Comparison of ENCODE assay signal across 7 mouse cellular contexts in genomic region chr19:5459896-5460295, GRCm38 (mm10). TPM values are rescaled to one million over a fixed set of nuclear protein-coding genes. Genes with fewer than 3 reads are reported as not detected.
DNase-seq lines count a peak whose midpoint lies in the region; ATAC-seq and TF ChIP-seq lines count a peak whose summit lies in the region.

No protein-coding gene starts in this region.

- peaks cover 13% of the 10 kb centered on the region for H3K4me1 ChIP-seq in lung, postnatal 0 days (ENCODE audit: insufficient read depth, low read depth, low read length)
- H3K4me1 ChIP-seq in forebrain, embryonic 11.5 days (replicated peaks; ENCODE audit: control insufficient read depth, insufficient read depth, low read length), result peaks cover 25% of the 10 kb centered on the region; the same call in 1 of the 2 replicates
- H3K4me1 ChIP-seq in limb, embryonic 14.5 days (ENCODE audit: control insufficient read depth, insufficient read depth, low read length), result peaks cover 26% of the 10 kb centered on the region
- peaks cover 2% of the 10 kb centered on the region; the same call in 1 of the 2 replicates for H3K4me1 ChIP-seq in stomach, postnatal 0 days (replicated peaks; ENCODE audit: control insufficient read depth, insufficient read depth)

- H3K9ac ChIP-seq in lung, postnatal 0 days (replicated peaks; ENCODE audit: low read depth), result no peak overlapping the region
- H3K9ac ChIP-seq in forebrain, embryonic 11.5 days (ENCODE audit: low read length), result peak overlapping the region; percentile 81
- H3K9ac ChIP-seq in limb, embryonic 14.5 days (ENCODE audit: low read depth, low read length, severe bottlenecking), result peak overlapping the region; percentile 62
- H3K9ac ChIP-seq in stomach, postnatal 0 days (ENCODE audit: low read length), result peak overlapping the region; percentile 59

- TF ChIP-seq EP300 in lung, postnatal 0 days (IDR thresholded peaks at IDR 0.05), result no peak
- TF ChIP-seq EP300 in stomach, postnatal 0 days (optimal IDR thresholded peaks at IDR 0.05), result no peak

- no peak for ATAC-seq in lung, postnatal 0 days
- ATAC-seq in forebrain, embryonic 11.5 days (replicated peaks; ENCODE audit: low FRiP score), result no peak
- ATAC-seq in limb, embryonic 14.5 days (ENCODE audit: low FRiP score, low read depth), result no peak
- ATAC-seq in stomach, postnatal 0 days (ENCODE audit: low FRiP score, low TSS enrichment), result no peak

- no peak for TF ChIP-seq CTCF in lung, postnatal 0 days (IDR thresholded peaks at IDR 0.05)
- TF ChIP-seq CTCF in stomach, postnatal 0 days (IDR thresholded peaks at IDR 0.05; ENCODE audit: low read depth), result no peak

- no peaks in the 10 kb centered on the region for H3K9me3 ChIP-seq in lung, postnatal 0 days (ENCODE audit: low read length)
- no peaks in the 10 kb centered on the region for H3K9me3 ChIP-seq in forebrain, embryonic 11.5 days (ENCODE audit: control insufficient read depth, low read length)
- H3K9me3 ChIP-seq in limb, embryonic 14.5 days (ENCODE audit: control insufficient read depth, low read length), result no peaks in the 10 kb centered on the region
- H3K9me3 ChIP-seq in stomach, postnatal 0 days (ENCODE audit: control insufficient read depth, low read length), result no peaks in the 10 kb centered on the region

- DNase-seq in lung, postnatal 0 days (ENCODE audit: low spot score), result no peak
- no peak for DNase-seq in lung, postnatal 25 days (ENCODE audit: low spot score)
- no peak for DNase-seq in forebrain, embryonic 11.5 days (ENCODE audit: low spot score)
- no peak for DNase-seq in limb, embryonic 14.5 days (ENCODE audit: low spot score)
- no peak for DNase-seq in stomach, postnatal 0 days (ENCODE audit: low spot score)
- no peak for DNase-seq in cerebellum, adult 9-10 months
- no peak for DNase-seq in layer of hippocampus, adult 8-10 months (ENCODE audit: low spot score in 2 of 2)

- no peak for TF ChIP-seq POLR2A in limb, embryonic 14.5 days (IDR thresholded peaks at IDR 0.05; ENCODE audit: borderline replicate concordance, extremely low read depth, insufficient read depth, insufficient read length)

- H3K27ac ChIP-seq in lung, postnatal 0 days (ENCODE audit: low read length), result 0 out of 2 replicates have a peak overlapping the region, but pooled peaks have one; percentile 73
- no peak overlapping the region for H3K27ac ChIP-seq in forebrain, embryonic 11.5 days (ENCODE audit: low read depth, low read length)
- no peak overlapping the region for H3K27ac ChIP-seq in limb, embryonic 14.5 days (replicated peaks; ENCODE audit: low read depth, low read length)
- no peak overlapping the region for H3K27ac ChIP-seq in stomach, postnatal 0 days (replicated peaks)

- no peaks in the 10 kb centered on the region for H3K27me3 ChIP-seq in lung, postnatal 0 days (replicated peaks; ENCODE audit: insufficient read depth, low read length)
- H3K27me3 ChIP-seq in forebrain, embryonic 11.5 days (ENCODE audit: control insufficient read depth, insufficient read depth, low read length), result peaks cover 6% of the 10 kb centered on the region; the same call in 1 of the 2 replicates
- H3K27me3 ChIP-seq in limb, embryonic 14.5 days (ENCODE audit: control insufficient read depth, insufficient read depth, low read length), result no peaks in the 10 kb centered on the region
- no peaks in the 10 kb centered on the region for H3K27me3 ChIP-seq in stomach, postnatal 0 days (ENCODE audit: control insufficient read depth, insufficient read depth, low read length)

- peak overlapping the region; percentile 71 for H3K4me2 ChIP-seq in lung, postnatal 0 days (replicated peaks; ENCODE audit: low read depth, low read length)
- peak overlapping the region; percentile 88 for H3K4me2 ChIP-seq in forebrain, embryonic 11.5 days (ENCODE audit: low read depth, low read length, severe bottlenecking)
- H3K4me2 ChIP-seq in limb, embryonic 14.5 days (replicated peaks; ENCODE audit: low read depth, low read length, severe bottlenecking), result peak overlapping the region; percentile 93
- peak overlapping the region; percentile 92 for H3K4me2 ChIP-seq in stomach, postnatal 0 days (replicated peaks; ENCODE audit: low read depth)

- peak overlapping the region; percentile 78 for H3K4me3 ChIP-seq in lung, postnatal 0 days (ENCODE audit: low read depth, low read length)
- H3K4me3 ChIP-seq in forebrain, embryonic 11.5 days (ENCODE audit: low read depth, low read length), result peak overlapping the region; percentile 80
- peak overlapping the region; percentile 75 for H3K4me3 ChIP-seq in limb, embryonic 14.5 days (replicated peaks; ENCODE audit: low read length)
- H3K4me3 ChIP-seq in stomach, postnatal 0 days (ENCODE audit: low read depth, low read length), result peak overlapping the region; percentile 71

- 24% methylated on average over 3 of the region's 3 CpGs for WGBS in lung, postnatal 0 days
- WGBS in forebrain, embryonic 11.5 days, result 27% methylated on average over 3 of the region's 3 CpGs
- WGBS in limb, embryonic 14.5 days, result 18% methylated on average over 3 of the region's 3 CpGs
- WGBS in stomach, postnatal 0 days, result 29% methylated on average over 3 of the region's 3 CpGs

- peaks cover 2% of the 10 kb centered on the region; the same call in 1 of the 2 replicates for H3K36me3 ChIP-seq in lung, postnatal 0 days (ENCODE audit: insufficient read depth, low read length)
- no peaks in the 10 kb centered on the region; the same call in 1 of the 2 replicates for H3K36me3 ChIP-seq in forebrain, embryonic 11.5 days (ENCODE audit: control insufficient read depth, insufficient read depth, low read length)
- peaks cover 33% of the 10 kb centered on the region for H3K36me3 ChIP-seq in limb, embryonic 14.5 days (ENCODE audit: control insufficient read depth, insufficient read depth, low read length)
- peaks cover 3% of the 10 kb centered on the region; the same call in 1 of the 2 replicates for H3K36me3 ChIP-seq in stomach, postnatal 0 days (ENCODE audit: control insufficient read depth, insufficient read depth, low read length)

RNA-seq across cellular contexts. Expression of gene Fibp, which starts 0.5 kb away (rescaled TPM):
- polyA plus RNA-seq in lung, postnatal 0 days (2015; fragmentation: Nextera tagmentation; extraction: Ambion mirVana), result 133 and 135 TPM in 2 replicates
- polyA plus RNA-seq in forebrain, embryonic 11.5 days (2014; fragmentation: Nextera tagmentation; extraction: Ambion mirVana), result 105 TPM in 2 replicates
- 139 and 171 TPM in 2 replicates for polyA plus RNA-seq in limb, embryonic 14.5 days (2012; rRNA removed)
- polyA plus RNA-seq in limb, embryonic 14.5 days (2014; fragmentation: Nextera tagmentation; extraction: Ambion mirVana), result 113 and 118 TPM in 2 replicates
- polyA plus RNA-seq in stomach, postnatal 0 days (2015; fragmentation: Nextera tagmentation; extraction: Ambion mirVana), result 103 and 111 TPM in 2 replicates
- total RNA-seq in layer of hippocampus, adult 8-10 months (2022), result 100 to 1,000 TPM in 1 of 4 experiments, 10 to 100 TPM in 3; 93.5 to 109 (median 96.4) TPM

RNA-seq across cellular contexts. Expression of gene Ccdc85b, which starts 2.2 kb away (rescaled TPM):
- polyA plus RNA-seq in lung, postnatal 0 days (2015; fragmentation: Nextera tagmentation; extraction: Ambion mirVana), result 14.4 and 18.0 TPM in 2 replicates
- polyA plus RNA-seq in forebrain, embryonic 11.5 days (2014; fragmentation: Nextera tagmentation; extraction: Ambion mirVana), result 6.5 and 6.6 TPM in 2 replicates
- polyA plus RNA-seq in limb, embryonic 14.5 days (2012; rRNA removed), result 6.6 and 6.9 TPM in 2 replicates
- 6.5 and 7.0 TPM in 2 replicates for polyA plus RNA-seq in limb, embryonic 14.5 days (2014; fragmentation: Nextera tagmentation; extraction: Ambion mirVana)
- polyA plus RNA-seq in stomach, postnatal 0 days (2015; fragmentation: Nextera tagmentation; extraction: Ambion mirVana), result 11.6 and 12.5 TPM in 2 replicates
- 10 to 100 TPM; 31.7 to 33.1 (median 32.4) TPM for total RNA-seq in layer of hippocampus, adult 8-10 months (2022)

RNA-seq across cellular contexts. Expression of gene Ctsw, which starts 8.4 kb away (rescaled TPM):
- polyA plus RNA-seq in lung, postnatal 0 days (2015; fragmentation: Nextera tagmentation; extraction: Ambion mirVana), result 2.6 and 2.8 TPM in 2 replicates
- 3.4 and 4.0 TPM in 2 replicates for polyA plus RNA-seq in forebrain, embryonic 11.5 days (2014; fragmentation: Nextera tagmentation; extraction: Ambion mirVana)
- polyA plus RNA-seq in limb, embryonic 14.5 days (2012; rRNA removed), result 0.33 and 0.56 TPM in 2 replicates
- polyA plus RNA-seq in limb, embryonic 14.5 days (2014; fragmentation: Nextera tagmentation; extraction: Ambion mirVana), result 0.96 and 1.2 TPM in 2 replicates
- 0.29 and 0.50 TPM in 2 replicates for polyA plus RNA-seq in stomach, postnatal 0 days (2015; fragmentation: Nextera tagmentation; extraction: Ambion mirVana)
- total RNA-seq in layer of hippocampus, adult 8-10 months (2022), result under 1 TPM in 3 of 4 experiments, not detected in 1; 0.29 to 0.81 (median 0.77) TPM

RNA-seq across cellular contexts. Expression of gene Fosl1, which starts 12.5 kb away (rescaled TPM):
- polyA plus RNA-seq in lung, postnatal 0 days (2015; fragmentation: Nextera tagmentation; extraction: Ambion mirVana), result 0.31 TPM in 1 of 2 replicates, not detected in the other
- not detected in 2 replicates for polyA plus RNA-seq in forebrain, embryonic 11.5 days (2014; fragmentation: Nextera tagmentation; extraction: Ambion mirVana)
- polyA plus RNA-seq in limb, embryonic 14.5 days (2012; rRNA removed), result 0.06 and 0.09 TPM in 2 replicates
- not detected in 2 replicates for polyA plus RNA-seq in limb, embryonic 14.5 days (2014; fragmentation: Nextera tagmentation; extraction: Ambion mirVana)
- polyA plus RNA-seq in stomach, postnatal 0 days (2015; fragmentation: Nextera tagmentation; extraction: Ambion mirVana), result 0.16 and 0.33 TPM in 2 replicates
- under 1 TPM; 0.20 to 0.67 (median 0.29) TPM for total RNA-seq in layer of hippocampus, adult 8-10 months (2022)

RNA-seq across cellular contexts. Expression of gene Efemp2, which starts 13.9 kb away (rescaled TPM):
- 91.8 and 96.1 TPM in 2 replicates for polyA plus RNA-seq in lung, postnatal 0 days (2015; fragmentation: Nextera tagmentation; extraction: Ambion mirVana)
- 49.1 and 50.4 TPM in 2 replicates for polyA plus RNA-seq in forebrain, embryonic 11.5 days (2014; fragmentation: Nextera tagmentation; extraction: Ambion mirVana)
- 239 and 314 TPM in 2 replicates for polyA plus RNA-seq in limb, embryonic 14.5 days (2012; rRNA removed)
- 193 and 202 TPM in 2 replicates for polyA plus RNA-seq in limb, embryonic 14.5 days (2014; fragmentation: Nextera tagmentation; extraction: Ambion mirVana)
- polyA plus RNA-seq in stomach, postnatal 0 days (2015; fragmentation: Nextera tagmentation; extraction: Ambion mirVana), result 59.7 and 67.0 TPM in 2 replicates
- 10 to 100 TPM; 14.4 to 23.9 (median 22.1) TPM for total RNA-seq in layer of hippocampus, adult 8-10 months (2022)
